Comparison of ENCODE assay signal across 16 mouse cellular contexts in genomic region chr11:77019539-77019938, GRCm38 (mm10).
"Had no signal": no experiment of that assay in that cellular context is flagged by ENCODE, and none has a peak within 500 bp of the region (broad histone marks: within the 10 kb centered on the region; RNA-seq: fewer than 3 reads in every experiment).

No protein-coding gene starts in this region.

- H3K9ac ChIP-seq: limb, embryonic 12.5 days; limb, embryonic 15.5 days; liver, embryonic 12.5 days; stomach, embryonic 15.5 days had no signal

- H3K36me3 ChIP-seq: limb, embryonic 12.5 days; limb, embryonic 15.5 days; liver, embryonic 12.5 days; stomach, embryonic 15.5 days had no signal

- H3K27ac ChIP-seq: kidney, postnatal 0 days; left cerebral cortex, adult 2 months; limb, embryonic 12.5 days; limb, embryonic 15.5 days; liver, embryonic 12.5 days; stomach, embryonic 15.5 days had no signal

- DNase-seq: kidney, adult 2 months; kidney, postnatal 36 days; layer of hippocampus, postnatal 36 days; left cerebral cortex, postnatal 4 days; lung, adult 2 months; lung, postnatal 14 days; lung, postnatal 4 days; midbrain, embryonic 14.5 days; thymus, postnatal 25 days had no signal

- H3K9me3 ChIP-seq: limb, embryonic 12.5 days; limb, embryonic 15.5 days; liver, embryonic 12.5 days; stomach, embryonic 15.5 days had no signal

- ATAC-seq: liver, embryonic 12.5 days had no signal

- H3K27me3 ChIP-seq: limb, embryonic 12.5 days; limb, embryonic 15.5 days; stomach, embryonic 15.5 days had no signal

- H3K4me1 ChIP-seq: limb, embryonic 12.5 days; limb, embryonic 15.5 days; stomach, embryonic 15.5 days had no signal

- H3K4me2 ChIP-seq: limb, embryonic 12.5 days; limb, embryonic 15.5 days; liver, embryonic 12.5 days; midbrain, embryonic 11.5 days; stomach, embryonic 15.5 days had no signal

- H3K4me3 ChIP-seq: left cerebral cortex, adult 2 months; limb, embryonic 12.5 days; limb, embryonic 15.5 days; liver, embryonic 12.5 days; stomach, embryonic 15.5 days had no signal
